Mouse (Mus musculus): ENCODE measurements around the gene Auts2.

DNA sequence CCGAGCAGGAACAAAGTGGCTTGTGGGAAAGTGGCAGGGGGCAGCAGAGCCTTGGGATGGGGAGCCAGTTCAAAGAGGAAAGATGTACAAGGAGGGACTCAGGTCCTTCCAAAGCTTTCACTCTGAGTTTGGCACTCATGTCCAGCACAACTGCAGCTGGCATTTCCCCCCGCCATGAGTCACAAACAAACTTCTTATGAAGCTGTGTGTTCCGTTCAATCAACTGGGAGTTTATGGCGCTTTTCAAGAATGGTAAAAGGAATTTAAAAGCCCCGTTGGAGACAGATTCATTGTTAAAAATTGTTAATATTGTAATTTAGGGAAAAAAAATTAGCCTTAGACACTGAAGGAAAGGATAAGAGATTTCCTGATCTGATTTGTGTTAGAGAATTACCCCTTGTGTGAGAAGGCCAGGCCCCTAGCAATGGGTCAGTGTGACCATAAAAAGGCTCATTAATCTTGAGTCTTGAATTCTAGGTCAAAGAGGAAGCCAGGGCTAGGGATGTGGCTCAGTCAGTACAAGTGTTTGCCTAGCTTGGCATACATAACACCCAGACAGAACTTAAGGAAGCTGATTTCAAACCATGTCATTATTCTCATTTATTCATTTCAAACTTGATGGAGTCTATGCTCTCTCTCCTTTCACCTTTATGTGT lies 831.5 kb downstream of the Auts2 start:
- TF ChIP-seq SMC3 (IDR thresholded peaks at IDR 0.05; ENCODE audit: low read depth, low read length) (no peak), PAX5 (IDR thresholded peaks at IDR 0.05; ENCODE audit: low read length) (no peak), ETS1 (conservative IDR thresholded peaks at IDR 0.05; ENCODE audit: low read depth, low read length) (no peak), USF1 (IDR thresholded peaks at IDR 0.05; ENCODE audit: low read depth, low read length) (no peak), CTCF (conservative IDR thresholded peaks at IDR 0.05 in 1 of 2, IDR thresholded peaks at IDR 0.05 in 1 of 2; ENCODE audit: low read depth in 2 of 2, low read length in 2 of 2) (no peak), EP300 (IDR thresholded peaks at IDR 0.05; ENCODE audit: low read length) (no peak), MAFK (IDR thresholded peaks at IDR 0.05; ENCODE audit: insufficient replicate concordance, low read length) (no peak), ZNF384 (IDR thresholded peaks at IDR 0.05; ENCODE audit: low read depth, low read length) (no peak)

All from CH12.LX (cell line).